ENCODE assay signal across 20 mouse cellular contexts in the genomic region with DNA sequence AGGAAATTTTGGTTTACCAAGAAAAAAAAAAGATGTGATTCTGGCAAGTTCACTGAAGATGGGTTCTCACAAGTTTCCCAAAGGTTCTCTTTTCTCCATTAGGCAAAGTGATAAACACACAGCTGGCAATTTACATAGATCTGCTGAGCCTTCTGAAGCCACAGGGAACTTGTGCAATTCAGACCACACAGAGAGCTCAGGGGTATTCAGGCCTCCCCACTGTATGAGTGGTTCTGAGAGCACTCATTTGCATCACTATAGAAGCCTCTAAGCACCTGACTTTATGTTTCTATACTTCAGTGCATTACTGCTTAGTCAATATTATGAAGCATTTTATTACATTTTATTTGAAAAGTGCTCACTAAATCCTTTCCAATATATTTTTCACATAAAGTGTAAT.
DNase-seq lines count a peak whose midpoint lies in the region; ATAC-seq and TF ChIP-seq lines count a peak whose summit lies in the region.
"Had no signal": no experiment of that assay in that cellular context is flagged by ENCODE, and none has a peak within 500 bp of the region (broad histone marks: within the 10 kb centered on the region; RNA-seq: fewer than 3 reads in every experiment).

No protein-coding gene starts in this region.

- no peak overlapping the region for H3K9ac ChIP-seq in forebrain, embryonic 14.5 days (ENCODE audit: low read length)
- H3K9ac ChIP-seq in forebrain, embryonic 12.5 days = no peak overlapping the region
- no peak overlapping the region for H3K9ac ChIP-seq in neural tube, embryonic 13.5 days
- H3K9ac ChIP-seq in ES-E14 (ENCODE audit: insufficient read depth, low read depth, low read length, poor library complexity, severe bottlenecking) = no peak overlapping the region
- H3K9ac ChIP-seq: forebrain, postnatal 0 days; heart, embryonic 13.5 days had no signal

- in situ Hi-C loops in ES-E14 (cut with MboI; ENCODE audit: low sequenced_read_pairs in 2 of 2, unreplicated experiment in 2 of 2) = no loop called here

- H3K27ac ChIP-seq in forebrain, embryonic 14.5 days (ENCODE audit: low read depth, low read length) = no peak overlapping the region
- H3K27ac ChIP-seq in forebrain, embryonic 12.5 days = no peak overlapping the region
- no peak overlapping the region for H3K27ac ChIP-seq in neural tube, embryonic 13.5 days (replicated peaks)
- no peak overlapping the region for H3K27ac ChIP-seq in ES-E14 (ENCODE audit: insufficient read depth, low read depth, low read length, poor library complexity, severe bottlenecking)
- H3K27ac ChIP-seq: heart, embryonic 13.5 days had no signal

- TF ChIP-seq POLR2A in brain, embryonic 14.5 days (IDR thresholded peaks at IDR 0.05; ENCODE audit: borderline replicate concordance, extremely low read depth, insufficient read depth, insufficient read length, poor library complexity, severe bottlenecking) = no peak

- DNase-seq in forebrain, embryonic 14.5 days (ENCODE audit: low spot score) = peak; percentile 19
- no peak for DNase-seq in neural tube, embryonic 10.5 days (ENCODE audit: extremely low spot score, low spot score)
- peak; percentile 15 for DNase-seq in ES-E14 (ENCODE audit: low read depth, low spot score)
- DNase-seq in brain, embryonic 14.5 days (ENCODE audit: low read depth) = peak; percentile 34
- DNase-seq in urinary bladder, postnatal 14 days (ENCODE audit: low spot score) = no peak
- DNase-seq: adrenal gland, adult 8-10 months; adrenal gland, postnatal 36 days; cerebellum, adult 11 months; cerebellum, adult 8-10 months; cerebellum, postnatal 14 days; forebrain, postnatal 0 days; gastrocnemius, postnatal 25 days; heart, postnatal 36 days had no signal

- no peaks in the 10 kb centered on the region for H3K4me1 ChIP-seq in forebrain, embryonic 14.5 days (ENCODE audit: control insufficient read depth, insufficient read depth, low read length)
- no peaks in the 10 kb centered on the region for H3K4me1 ChIP-seq in forebrain, embryonic 12.5 days
- no peaks in the 10 kb centered on the region for H3K4me1 ChIP-seq in neural tube, embryonic 13.5 days (replicated peaks)
- H3K4me1 ChIP-seq in ES-E14 (ENCODE audit: control insufficient read depth in 2 of 2, insufficient read depth in 2 of 2, low read length in 2 of 2, poor library complexity in 1 of 2) = 0 out of 4 replicates have a peak, but pooled peaks cover 0 to 2% of the 10 kb centered on the region in 2 experiments
- H3K4me1 ChIP-seq: heart, embryonic 13.5 days had no signal

- H3K27me3 ChIP-seq in forebrain, embryonic 14.5 days (replicated peaks; ENCODE audit: control insufficient read depth, insufficient read depth, low read length) = no peaks in the 10 kb centered on the region
- H3K27me3 ChIP-seq in forebrain, embryonic 12.5 days = no peaks in the 10 kb centered on the region
- H3K27me3 ChIP-seq in neural tube, embryonic 13.5 days = no peaks in the 10 kb centered on the region
- H3K27me3 ChIP-seq: CH12.LX; heart, embryonic 13.5 days had no signal

- no peak for ATAC-seq in forebrain, embryonic 14.5 days
- no peak for ATAC-seq in forebrain, embryonic 12.5 days (ENCODE audit: low FRiP score)
- 0 out of 2 replicates have a peak, but pooled peaks have one; percentile 56 for ATAC-seq in neural tube, embryonic 13.5 days (ENCODE audit: low read depth)
- ATAC-seq: forebrain, postnatal 0 days; hindbrain, embryonic 16.5 days; inflammation-experienced regulatory T-cells, adult 6 months; intestine, postnatal 0 days had no signal

- no peak for TF ChIP-seq CTCF in brain, embryonic 14.5 days (IDR thresholded peaks at IDR 0.05; ENCODE audit: borderline replicate concordance, extremely low read depth, insufficient read depth, insufficient read length)

- H3K4me3 ChIP-seq in forebrain, embryonic 14.5 days (ENCODE audit: low read depth, low read length) = no peak overlapping the region
- no peak overlapping the region for H3K4me3 ChIP-seq in forebrain, embryonic 12.5 days (replicated peaks)
- no peak overlapping the region for H3K4me3 ChIP-seq in neural tube, embryonic 13.5 days
- no peak overlapping the region for H3K4me3 ChIP-seq in ES-E14 (ENCODE audit: insufficient read depth in 1 of 2, low read depth in 1 of 2, low read length in 2 of 2, poor library complexity in 1 of 2, severe bottlenecking in 1 of 2)
- H3K4me3 ChIP-seq: heart, embryonic 13.5 days had no signal

- no peak overlapping the region for H3K4me2 ChIP-seq in forebrain, embryonic 14.5 days (ENCODE audit: low read length)
- no peak overlapping the region for H3K4me2 ChIP-seq in forebrain, embryonic 12.5 days
- H3K4me2 ChIP-seq in neural tube, embryonic 13.5 days = no peak overlapping the region
- H3K4me2 ChIP-seq: heart, embryonic 13.5 days had no signal

- H3K9me3 ChIP-seq in forebrain, embryonic 14.5 days (replicated peaks; ENCODE audit: control insufficient read depth, low read length) = no peaks in the 10 kb centered on the region
- H3K9me3 ChIP-seq in forebrain, embryonic 12.5 days = no peaks in the 10 kb centered on the region
- no peaks in the 10 kb centered on the region for H3K9me3 ChIP-seq in neural tube, embryonic 13.5 days
- H3K9me3 ChIP-seq in ES-E14 (ENCODE audit: control insufficient read depth, insufficient read depth, low read depth, low read length) = no peaks in the 10 kb centered on the region
- H3K9me3 ChIP-seq: heart, embryonic 13.5 days had no signal

- no peaks in the 10 kb centered on the region for H3K36me3 ChIP-seq in forebrain, embryonic 14.5 days (ENCODE audit: control insufficient read depth, insufficient read depth, low read length)
- H3K36me3 ChIP-seq in forebrain, embryonic 12.5 days (replicated peaks) = no peaks in the 10 kb centered on the region
- no peaks in the 10 kb centered on the region for H3K36me3 ChIP-seq in neural tube, embryonic 13.5 days
- H3K36me3 ChIP-seq in ES-E14 (ENCODE audit: control insufficient read depth, insufficient read depth, low read length, poor library complexity, severe bottlenecking) = no peaks in the 10 kb centered on the region
- H3K36me3 ChIP-seq: heart, embryonic 13.5 days had no signal

TF ChIP-seq in ES-E14, 5 proteins besides CTCF, POLR2A, EP300 and RAD21:
- TF ChIP-seq ZNF384 (IDR thresholded peaks at IDR 0.05; ENCODE audit: low read depth, low read length) (no peak), ZC3H11A (IDR thresholded peaks at IDR 0.05; ENCODE audit: borderline replicate concordance, low read depth, low read length) (no peak), CHD2 (IDR thresholded peaks at IDR 0.05; ENCODE audit: low read depth, low read length) (no peak), HCFC1 (IDR thresholded peaks at IDR 0.05; ENCODE audit: borderline replicate concordance, insufficient read depth, low read length) (no peak), MAFK (IDR thresholded peaks at IDR 0.05; ENCODE audit: insufficient read depth, low read depth, low read length) (no peak)

Comparison
In these comparisons a context has a peak if more than half of its experiments do, and no peak if none do; other contexts are left out.
1. DNase-seq: peak in forebrain, embryonic 14.5 days (single experiment), ES-E14 (single experiment) and brain, embryonic 14.5 days (single experiment); none in neural tube, embryonic 10.5 days (single experiment) and urinary bladder, postnatal 14 days (single experiment).